Mouse (Mus musculus) MN1 (cell line): ENCODE data around the gene Zic1.

Experiments used
- DNase-seq: peaks from one replicate; pipeline ENCODE4 v3.0.0-alpha.2; 2016; ENCODE audit warnings: low spot score

Gene Zic1

DNA sequence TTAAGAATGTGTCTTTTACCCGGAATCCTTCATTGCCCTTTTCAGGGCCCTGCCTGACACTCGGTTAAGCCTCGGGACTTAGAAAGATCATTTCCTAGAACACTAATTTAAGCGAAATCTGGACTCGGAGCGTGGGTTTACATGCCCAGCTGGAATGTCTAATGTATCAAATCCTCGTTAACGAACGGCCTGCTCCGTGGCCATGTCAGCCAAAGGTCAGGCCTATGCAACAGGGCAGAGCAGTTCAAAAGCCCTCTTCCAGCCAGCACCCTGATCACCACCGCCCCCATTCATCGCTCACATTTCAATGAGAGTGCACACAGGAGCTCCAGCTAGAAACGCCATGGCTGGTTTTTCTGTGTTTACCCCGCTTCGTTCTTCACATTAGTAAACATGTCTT is 12.8 kb downstream of the Zic1 start:
- no peak for DNase-seq

DNA sequence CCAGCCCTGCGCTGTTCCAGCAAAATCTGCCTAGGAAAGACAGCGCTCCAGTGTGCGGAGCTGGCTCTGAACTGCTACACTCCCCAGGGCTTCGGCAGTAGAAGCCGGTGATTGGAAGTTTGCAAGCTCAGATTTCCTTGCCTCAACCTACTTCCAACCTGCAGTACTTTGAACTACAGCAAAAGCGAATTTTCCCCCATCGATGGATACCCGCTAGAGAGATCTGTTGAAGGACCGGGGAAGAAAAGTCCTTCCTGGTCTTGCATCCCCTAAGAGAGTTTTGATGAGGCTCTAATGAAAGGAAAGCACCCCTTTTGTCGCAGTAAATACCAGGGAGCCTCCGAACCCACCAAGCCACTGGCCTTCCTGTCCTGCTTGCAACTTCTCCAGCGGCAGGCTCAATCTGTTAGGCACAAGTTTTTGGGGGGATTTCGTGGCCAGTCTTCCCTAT is 13.6 kb downstream of the Zic1 start:
- DNase-seq, result no peak

DNA sequence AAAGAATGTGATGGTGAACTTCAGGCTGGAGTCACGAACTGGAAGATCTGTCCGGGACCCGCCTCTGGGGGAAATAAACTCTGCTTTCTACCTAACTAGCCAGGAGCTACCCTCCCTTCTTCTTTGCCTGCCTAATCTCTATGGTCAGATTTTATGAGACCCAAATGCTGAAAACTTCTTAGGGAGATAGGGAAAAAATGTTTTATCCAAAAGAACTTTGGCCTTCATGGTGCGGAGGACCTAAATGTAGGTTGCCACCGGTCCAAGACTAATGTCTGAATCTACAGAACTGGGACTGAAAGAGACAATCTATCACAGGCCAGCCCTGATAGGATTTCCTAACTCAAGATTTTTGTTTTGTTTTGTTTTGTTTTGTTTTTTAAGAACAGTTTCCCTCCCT is 14.2 kb downstream of the Zic1 start:
- DNase-seq, result no peak

DNA sequence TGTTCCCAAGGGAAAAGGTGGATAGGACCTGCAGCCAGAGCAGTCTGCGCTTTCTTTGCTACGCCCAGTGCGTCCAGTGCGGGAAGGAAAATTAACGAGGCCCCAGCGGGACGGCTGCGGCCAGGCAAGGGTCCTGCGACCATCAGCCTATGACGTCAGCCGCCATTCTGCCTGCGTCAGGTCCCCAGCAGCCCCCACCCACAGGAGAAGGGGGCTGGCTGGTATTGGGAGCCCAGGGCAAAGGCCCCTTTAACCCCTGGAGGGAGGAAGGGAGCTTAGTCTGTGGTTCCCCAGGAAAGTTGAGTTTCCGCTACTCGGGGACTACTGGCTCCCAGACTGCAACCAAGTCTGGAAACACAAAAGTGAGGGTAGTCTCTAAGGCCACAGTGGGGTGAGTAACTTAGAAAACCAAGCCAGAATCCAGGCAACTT is 14.7 kb downstream of the Zic1 start:
- no peak for DNase-seq

DNA sequence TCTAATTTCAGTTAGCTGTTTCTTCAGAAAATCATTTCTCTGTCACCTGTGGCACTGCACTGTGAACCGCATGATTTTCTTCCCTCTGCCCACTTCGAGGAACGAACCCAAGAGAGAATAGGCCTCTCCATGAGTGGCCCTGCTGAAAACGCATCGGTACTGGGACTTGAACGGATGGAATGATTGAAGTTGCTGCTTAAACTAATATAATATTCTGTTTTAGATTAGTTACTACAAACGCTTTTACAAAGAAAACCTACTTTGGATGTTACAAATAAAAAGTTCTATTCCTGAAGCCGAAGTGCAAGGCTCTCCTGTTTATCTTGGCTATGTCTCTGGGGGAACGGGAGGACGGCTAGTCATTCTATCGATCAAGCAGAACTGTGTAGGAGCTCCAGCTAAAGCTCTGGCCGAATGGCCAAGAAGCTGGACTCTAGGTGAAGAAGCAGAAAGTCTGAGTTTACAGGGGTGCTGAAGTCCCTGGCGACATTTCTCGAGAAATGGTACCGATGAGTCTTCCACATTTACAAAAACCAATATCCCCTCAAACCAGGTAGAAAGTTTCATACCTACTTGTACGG is 15.3 kb downstream of the Zic1 start:
- no peak for DNase-seq

DNA sequence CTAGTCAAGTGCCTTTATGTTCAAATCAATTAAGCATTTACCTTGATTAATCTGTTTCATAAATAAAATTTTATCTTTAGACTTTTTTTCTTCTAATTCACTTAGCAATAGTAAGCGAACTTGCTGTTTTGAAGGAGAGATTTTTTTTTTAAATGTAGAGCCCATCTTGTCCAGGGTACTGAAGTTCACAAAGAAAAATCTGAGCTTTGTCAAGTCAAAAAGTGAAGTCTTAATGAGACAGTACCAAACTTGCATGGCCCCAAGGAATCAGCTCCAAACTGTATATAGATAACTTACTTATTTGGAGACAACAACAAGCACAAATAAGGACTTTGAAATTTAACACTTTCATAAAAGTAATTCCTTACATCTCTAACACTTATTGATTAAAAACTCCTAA is 16.9 kb downstream of the Zic1 start:
- DNase-seq, result no peak

DNA sequence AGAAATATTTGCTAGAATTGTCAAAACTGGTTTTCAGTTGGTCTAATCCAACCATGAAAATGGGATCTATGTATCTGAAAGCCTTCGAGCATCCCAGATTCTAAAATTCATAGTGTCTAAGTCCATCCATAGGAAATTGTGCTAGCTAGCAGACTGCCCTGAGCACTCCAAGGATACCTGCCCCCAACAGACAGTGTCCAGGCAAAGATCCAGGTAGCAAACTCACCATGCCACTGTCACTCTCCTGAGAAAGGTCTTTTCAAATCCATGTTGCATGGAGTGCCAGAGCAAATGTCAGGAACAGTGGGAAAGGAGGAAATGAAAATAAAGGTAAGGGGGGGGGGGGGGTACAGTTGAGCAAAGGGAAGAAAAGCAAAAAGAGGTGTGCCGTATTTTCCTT is 18.0 kb downstream of the Zic1 start:
- no peak for DNase-seq
